Mouse (Mus musculus): ENCODE results near the gene Acot7. TPM values are rescaled to one million over a fixed set of nuclear protein-coding genes. Genes with fewer than 3 reads are reported as not detected.
"Not testable (repeated sequence)": the region's sequence is repeated elsewhere in the genome, so short reads cannot be mapped to it uniquely, and the experiment has no call there.

The Acot7 gene
- total RNA-seq, 1 experiment from 2014 or later, result 59.6 TPM

GRCm38 (mm10) chr4:152230331-152230730 lies 52.4 kb downstream of the Acot7 start:
- not testable (repeated sequence) for ATAC-seq (replicated peaks; ENCODE audit: low read depth, poor library complexity, severe bottlenecking)

GRCm38 (mm10) chr4:152231326-152231725 lies 53.4 kb downstream of the Acot7 start:
- ATAC-seq (replicated peaks; ENCODE audit: low read depth, poor library complexity, severe bottlenecking), result no peak

GRCm38 (mm10) chr4:152232411-152232903 lies 54.5 kb downstream of the Acot7 start:
- ATAC-seq (replicated peaks; ENCODE audit: low read depth, poor library complexity, severe bottlenecking), result no peak

GRCm38 (mm10) chr4:152239974-152240373 lies 62.0 kb downstream of the Acot7 start:
- ATAC-seq (replicated peaks; ENCODE audit: low read depth, poor library complexity, severe bottlenecking), result no peak

DNA sequence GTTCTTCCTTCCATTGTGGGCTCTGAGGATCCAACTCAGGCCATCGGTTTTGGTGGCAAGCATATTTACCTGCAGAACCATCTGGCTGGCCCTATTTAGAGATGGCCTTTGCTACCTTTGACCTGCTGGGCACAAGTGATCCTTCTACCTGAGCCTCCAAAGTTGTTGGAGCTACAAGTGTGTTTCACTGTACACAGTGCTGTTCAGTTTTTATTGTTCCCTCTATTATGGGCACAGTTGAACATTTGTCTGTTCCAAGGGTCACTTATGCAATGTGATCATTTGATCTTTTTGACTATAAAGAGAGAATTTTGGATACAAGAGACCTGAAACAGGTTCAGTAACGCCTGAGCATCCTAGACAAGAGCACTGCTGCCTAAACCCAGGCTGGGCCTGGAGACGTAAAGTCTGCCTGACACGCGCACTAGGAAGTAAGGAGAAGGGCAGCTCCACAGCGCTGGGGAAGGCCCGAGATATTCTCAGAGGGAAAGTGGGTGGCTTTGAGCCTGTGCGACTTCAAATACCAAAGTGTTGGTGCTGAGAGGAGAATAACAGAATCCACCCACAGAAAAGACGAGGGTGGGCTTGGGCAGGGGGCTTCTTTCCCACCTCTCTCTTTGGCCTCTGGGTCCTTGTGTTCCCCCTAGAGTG lies 65.4 kb downstream of the Acot7 start:
- ATAC-seq (replicated peaks; ENCODE audit: low read depth, poor library complexity, severe bottlenecking), result no peak

- no peak for ATAC-seq (replicated peaks; ENCODE audit: low read depth, poor library complexity, severe bottlenecking)
Observed at GRCm38 (mm10) chr4:152243969-152244368, 66.0 kb downstream of the Acot7 start.

GRCm38 (mm10) chr4:152244545-152245522 lies 66.9 kb downstream of the Acot7 start:
- ATAC-seq (replicated peaks; ENCODE audit: low read depth, poor library complexity, severe bottlenecking), result no peak

GRCm38 (mm10) chr4:152246011-152246410 lies 68.1 kb downstream of the Acot7 start:
- ATAC-seq (replicated peaks; ENCODE audit: low read depth, poor library complexity, severe bottlenecking), result no peak

GRCm38 (mm10) chr4:152247195-152247594 lies 69.3 kb downstream of the Acot7 start:
- ATAC-seq (replicated peaks; ENCODE audit: low read depth, poor library complexity, severe bottlenecking), result no peak

DNA sequence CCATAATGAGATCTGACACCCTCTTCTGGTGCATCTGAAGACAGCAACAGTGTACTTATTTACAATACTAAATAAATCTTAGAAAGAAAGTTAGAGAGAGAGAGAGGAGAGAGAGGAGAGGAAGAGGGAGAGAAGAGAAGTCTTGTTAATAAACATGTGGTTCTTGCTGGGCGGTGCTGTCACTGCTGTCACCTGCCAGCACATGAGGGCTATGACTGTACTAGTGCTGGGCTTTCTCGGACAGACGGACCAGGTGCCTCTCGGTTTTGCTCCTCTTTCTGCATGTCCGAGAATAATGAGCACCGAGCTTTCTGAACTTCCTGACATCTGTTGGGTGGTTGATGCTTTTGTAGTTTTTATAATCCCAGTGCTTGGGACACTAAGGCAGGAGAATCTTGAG lies 72.7 kb downstream of the Acot7 start:
- ATAC-seq (replicated peaks; ENCODE audit: low read depth, poor library complexity, severe bottlenecking), result no peak

- no peak for ATAC-seq (replicated peaks; ENCODE audit: low read depth, poor library complexity, severe bottlenecking)
Observed at GRCm38 (mm10) chr4:152253183-152253759, 75.3 kb downstream of the Acot7 start.

DNA sequence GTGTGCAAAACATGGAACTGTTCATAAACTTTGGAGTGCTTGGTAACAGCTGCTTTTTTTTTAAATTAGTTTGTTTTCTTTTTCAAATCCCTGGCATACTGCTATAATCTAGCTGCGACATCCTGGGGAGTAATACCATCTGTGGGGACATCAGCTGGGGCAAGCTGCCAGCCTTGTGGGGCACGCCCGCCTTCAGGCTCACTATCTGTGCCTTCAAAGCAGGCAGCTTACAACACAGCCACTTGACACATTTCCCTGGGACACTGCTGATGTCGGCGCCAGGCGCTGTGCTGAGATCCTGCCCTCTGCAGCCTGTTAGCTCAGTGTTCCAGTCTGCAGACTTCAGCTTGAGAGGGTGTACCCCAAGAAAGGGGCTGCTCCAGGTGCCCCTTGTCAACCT lies 79.1 kb downstream of the Acot7 start:
- peak; percentile 90 for ATAC-seq (replicated peaks; ENCODE audit: low read depth, poor library complexity, severe bottlenecking)

GRCm38 (mm10) chr4:152260451-152260850 lies 82.5 kb downstream of the Acot7 start:
- no peak for ATAC-seq (replicated peaks; ENCODE audit: low read depth, poor library complexity, severe bottlenecking)

DNA sequence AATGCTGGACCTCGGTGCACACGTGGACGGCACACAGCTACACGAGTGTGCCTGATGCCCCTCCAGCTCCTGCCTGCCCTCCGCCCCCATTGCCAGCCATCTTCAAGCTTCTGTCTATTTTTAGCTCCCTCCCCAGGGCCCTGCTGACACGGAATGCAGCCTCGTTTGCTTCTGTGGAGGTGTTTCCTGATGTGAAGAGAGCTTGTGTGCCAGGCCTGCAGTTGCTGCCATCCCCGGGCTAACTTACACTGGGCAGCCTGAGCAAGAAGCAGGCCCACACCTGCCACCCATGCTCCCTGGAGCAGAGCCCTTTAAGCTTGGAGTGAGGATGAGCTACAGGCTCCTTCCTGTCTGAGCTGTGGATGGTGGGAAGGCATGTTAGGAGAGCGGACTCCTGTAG lies 84.3 kb downstream of the Acot7 start:
- ATAC-seq (replicated peaks; ENCODE audit: low read depth, poor library complexity, severe bottlenecking), result no peak

DNA sequence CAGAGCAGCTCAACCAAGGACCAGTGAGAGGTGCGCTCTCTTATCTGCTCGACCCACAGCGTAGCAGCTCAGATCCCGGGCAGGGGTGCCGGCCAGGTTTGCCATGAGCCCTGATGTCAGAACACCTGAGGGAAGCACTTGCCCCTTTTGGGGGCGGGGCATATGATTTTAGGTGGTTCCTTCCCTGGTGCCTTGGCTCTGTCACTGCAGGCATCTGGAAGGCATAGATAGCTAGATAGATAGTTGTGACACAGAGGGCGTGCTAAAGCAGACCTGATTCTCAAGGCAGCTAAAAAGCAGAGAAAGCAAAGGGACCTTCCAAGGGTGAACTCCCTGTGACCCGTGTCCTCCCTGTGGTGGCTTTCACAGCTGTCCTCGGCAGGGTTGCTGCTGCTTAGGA lies 85.2 kb downstream of the Acot7 start:
- ATAC-seq (replicated peaks; ENCODE audit: low read depth, poor library complexity, severe bottlenecking), result no peak

DNA sequence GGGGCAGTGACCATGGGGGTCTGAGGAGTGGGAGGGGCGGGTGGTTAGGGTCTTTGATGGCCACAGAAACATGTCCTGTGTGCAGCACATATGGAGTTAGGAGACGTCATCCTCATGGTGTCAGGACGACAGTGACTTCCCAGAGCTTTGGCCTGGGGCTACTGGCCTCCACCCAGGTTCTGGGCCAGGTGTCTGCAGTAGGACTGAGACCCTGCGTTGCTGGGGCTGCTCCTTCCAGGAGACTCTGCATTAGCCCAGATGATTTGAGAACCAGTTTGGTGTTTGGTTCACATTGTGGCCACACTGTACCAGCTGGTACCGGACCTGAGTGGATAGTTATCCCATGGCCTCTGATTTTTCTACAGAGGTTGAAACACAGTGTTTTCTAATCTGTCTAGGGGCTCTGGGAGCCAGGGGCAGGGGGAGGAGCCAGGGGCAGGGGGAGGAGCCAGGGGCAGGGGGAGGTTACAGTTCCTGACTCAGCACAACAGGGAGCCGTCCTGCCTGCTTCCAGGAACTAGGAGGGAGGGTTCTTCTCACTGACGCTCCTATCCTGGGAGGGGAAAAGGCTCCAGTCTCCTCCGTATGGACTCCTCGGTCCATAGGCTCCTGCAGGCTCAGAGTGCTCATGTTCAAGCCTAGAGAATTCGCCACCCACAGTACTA lies 85.7 kb downstream of the Acot7 start:
- no peak for ATAC-seq (replicated peaks; ENCODE audit: low read depth, poor library complexity, severe bottlenecking)

DNA sequence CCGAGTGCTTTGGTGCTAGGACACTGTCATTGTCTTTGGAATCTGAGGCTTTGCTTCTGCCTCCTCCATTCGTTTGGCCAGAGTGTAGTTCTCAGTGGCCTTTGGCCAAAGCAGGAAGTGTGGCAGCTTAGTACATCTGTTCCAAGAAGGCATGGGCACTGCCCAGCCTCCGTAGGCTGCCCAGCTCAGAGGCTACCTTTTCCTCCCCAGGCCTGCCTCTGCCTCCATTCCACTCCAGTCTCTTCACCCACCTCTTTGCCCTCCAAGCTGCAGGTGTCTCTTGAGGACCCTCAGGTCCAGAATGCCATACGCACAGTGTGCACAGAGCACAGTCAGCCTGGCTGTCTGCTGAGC lies 86.2 kb downstream of the Acot7 start:
- ATAC-seq (replicated peaks; ENCODE audit: low read depth, poor library complexity, severe bottlenecking), result no peak

DNA sequence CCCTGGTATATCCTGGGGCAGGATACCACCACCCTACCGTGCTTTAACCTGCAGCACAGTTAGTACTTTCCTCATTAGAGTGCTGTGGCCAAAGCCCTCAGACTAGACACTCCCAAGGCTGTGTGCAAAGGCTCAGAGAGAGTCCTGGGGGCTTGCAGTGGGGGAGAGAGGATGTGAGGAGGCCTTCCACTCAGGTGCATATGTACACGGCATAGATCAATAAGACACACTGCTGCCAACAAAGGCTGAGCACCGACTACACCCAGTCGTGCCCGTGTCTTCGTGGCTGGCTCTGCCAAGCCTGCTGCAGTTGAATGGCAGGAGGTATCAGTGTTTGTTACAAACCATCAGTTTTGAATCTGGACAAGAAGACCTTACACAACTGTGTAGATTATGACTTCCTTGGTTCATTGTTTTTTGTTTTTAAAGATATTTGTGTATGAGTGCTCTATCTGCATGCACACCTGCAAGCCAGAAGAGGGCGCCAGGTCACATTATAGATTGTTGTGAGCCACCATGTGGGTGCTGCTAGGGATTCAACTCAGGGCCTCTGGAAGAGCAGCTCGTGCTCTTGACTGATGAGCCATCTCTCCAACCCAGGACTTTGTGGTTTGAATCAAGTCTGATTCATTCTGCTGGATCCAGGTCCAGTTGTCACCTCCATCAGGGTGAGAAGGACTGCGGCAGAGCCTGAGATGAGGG lies 87.1 kb downstream of the Acot7 start:
- 0 out of 2 replicates have a peak, but pooled peaks have one; percentile 20 for ATAC-seq (replicated peaks; ENCODE audit: low read depth, poor library complexity, severe bottlenecking)

GRCm38 (mm10) chr4:152265791-152266190 lies 87.9 kb downstream of the Acot7 start:
- ATAC-seq (replicated peaks; ENCODE audit: low read depth, poor library complexity, severe bottlenecking), result no peak

Data from common myeloid progenitor, adult 5-6 weeks (primary cell).